Mouse (Mus musculus) cerebellum, adult 11 months (tissue): ENCODE measurements around the gene Tbc1d22a.

Experiments used
- DNase-seq: peaks from one replicate; pipeline ENCODE4 v3.0.0; 2022

The Tbc1d22a gene

DNA sequence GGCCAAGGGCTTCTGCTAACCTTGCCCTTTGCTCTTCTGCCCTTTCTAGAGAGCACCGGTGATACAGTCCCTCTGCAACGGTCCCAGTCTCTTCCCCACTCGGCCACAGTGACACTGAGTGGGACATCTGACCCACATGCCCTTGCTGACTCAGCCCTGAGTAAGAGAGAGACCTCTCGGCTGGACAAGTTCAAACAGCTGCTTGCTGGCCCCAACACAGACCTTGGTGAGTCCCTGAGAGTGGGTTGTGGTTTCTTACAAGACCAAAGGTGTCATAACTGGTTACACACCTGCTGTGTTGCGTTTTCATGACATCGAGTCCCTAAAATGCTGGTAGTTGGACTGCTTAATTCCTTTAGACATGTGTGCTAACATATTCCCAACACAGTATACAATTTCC, 24.8 kb downstream of the Tbc1d22a start:
- no peak for DNase-seq

GRCm38 (mm10) chr15:86239801-86240200, 25.5 kb downstream of the Tbc1d22a start:
- peak; percentile 75 for DNase-seq

- peak; percentile 75 for DNase-seq
Observed at GRCm38 (mm10) chr15:86243708-86244107, 29.4 kb downstream of the Tbc1d22a start.

GRCm38 (mm10) chr15:86244380-86244779, 30.1 kb downstream of the Tbc1d22a start:
- no peak for DNase-seq

- peak; percentile 44 for DNase-seq
Observed at GRCm38 (mm10) chr15:86250269-86250668, 36.0 kb downstream of the Tbc1d22a start.

- DNase-seq, result no peak
Observed at GRCm38 (mm10) chr15:86252130-86252529, 37.9 kb downstream of the Tbc1d22a start.

GRCm38 (mm10) chr15:86252684-86253083, 38.4 kb downstream of the Tbc1d22a start:
- DNase-seq, result no peak

DNA sequence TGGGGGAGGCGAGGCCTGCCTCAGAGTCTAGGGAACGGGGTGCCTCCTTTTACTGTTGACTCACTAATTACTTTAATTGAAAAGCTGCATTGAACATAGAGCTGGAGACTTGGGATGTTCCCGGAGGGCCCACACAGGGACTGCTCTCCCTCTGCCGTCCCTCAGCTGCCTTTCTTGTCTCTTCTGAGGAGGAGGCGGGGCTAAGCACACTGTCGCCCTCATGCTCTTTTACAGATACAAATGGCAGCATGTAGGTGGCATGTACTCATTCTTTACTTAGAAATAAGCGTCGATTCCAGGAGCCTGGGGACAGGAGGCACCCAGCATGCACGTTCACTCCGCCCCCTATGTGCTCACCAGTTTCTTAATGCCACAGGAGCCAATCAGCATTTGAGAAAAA, 39.2 kb downstream of the Tbc1d22a start:
- DNase-seq, result no peak

DNA sequence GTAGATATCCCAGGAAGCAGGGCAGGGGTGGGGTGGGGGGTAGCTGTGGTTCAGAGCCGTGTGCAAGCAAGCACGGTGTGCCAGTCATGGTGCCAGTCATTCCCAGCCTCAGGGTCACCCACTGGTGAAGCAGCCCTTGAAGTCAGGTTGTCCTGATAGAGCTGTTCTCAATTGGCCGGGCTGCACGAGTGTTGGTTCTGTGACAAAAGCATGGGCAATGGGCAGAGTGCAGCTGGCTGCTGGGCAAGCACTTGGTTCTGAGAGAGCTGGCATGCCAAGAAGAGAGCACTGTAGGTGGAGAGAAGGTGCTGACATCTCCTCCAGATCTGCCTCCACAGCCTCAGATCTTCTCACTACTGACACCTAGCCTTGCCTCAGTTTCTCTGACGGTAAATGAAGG, 41.9 kb downstream of the Tbc1d22a start:
- no peak for DNase-seq

- no peak for DNase-seq
Observed at GRCm38 (mm10) chr15:86256728-86257179, 42.5 kb downstream of the Tbc1d22a start.

DNA sequence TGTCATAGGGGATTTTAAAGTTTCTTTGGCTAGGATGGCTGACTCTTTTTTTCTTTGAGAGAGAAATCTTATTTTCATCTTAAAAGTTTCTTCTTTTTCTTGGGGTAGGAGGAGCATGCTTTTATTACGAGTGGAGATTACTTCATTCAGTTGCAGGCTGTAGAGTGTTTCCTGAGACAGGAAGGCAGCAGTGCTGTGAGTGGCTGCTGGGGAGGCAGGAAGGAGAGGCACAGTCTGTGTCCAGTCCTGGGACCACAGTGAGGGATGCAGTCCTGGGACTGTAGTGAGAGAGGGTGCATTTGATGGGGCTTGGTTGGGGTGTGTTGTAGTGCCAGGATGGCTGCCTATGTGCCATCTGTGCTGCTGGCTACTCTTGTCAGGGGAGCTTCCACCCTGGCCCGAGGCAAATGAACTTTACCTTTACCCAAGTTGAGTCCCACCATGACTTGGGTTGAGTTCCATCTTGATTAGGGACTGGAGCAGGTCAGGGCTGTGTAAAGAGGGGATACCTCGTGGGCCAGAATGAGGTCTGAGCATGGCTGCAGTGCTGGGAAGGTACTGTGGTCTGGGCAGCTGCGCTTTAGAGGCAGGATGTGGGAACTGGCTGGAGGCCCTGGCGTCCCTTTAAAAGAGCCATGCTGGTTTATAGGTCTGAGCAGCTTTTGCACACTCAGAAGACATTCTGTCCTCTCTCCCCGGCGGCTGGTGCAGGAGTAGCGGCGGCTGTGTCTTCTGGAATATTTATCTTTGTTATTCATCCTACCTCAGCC, 43.8 kb downstream of the Tbc1d22a start:
- DNase-seq, result no peak

DNA sequence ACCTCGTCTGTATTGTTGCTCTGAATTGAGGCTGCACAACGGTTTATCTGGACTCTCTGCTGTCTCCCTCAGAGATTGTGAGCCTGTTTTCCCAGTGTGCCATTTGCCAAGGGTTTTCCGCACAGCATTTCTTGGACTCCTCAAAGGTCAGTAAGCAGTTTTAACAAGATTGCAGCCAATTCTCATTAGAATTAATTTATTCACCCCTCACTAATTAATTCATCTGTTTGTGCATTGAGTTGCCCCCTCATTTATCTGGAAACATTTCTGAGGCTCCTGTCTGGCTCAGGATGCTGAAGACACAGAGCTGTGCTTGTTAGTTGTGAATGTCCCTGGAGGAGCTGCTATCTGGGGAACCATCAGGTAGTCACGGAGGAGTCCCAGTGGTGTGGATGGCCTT, 45.0 kb downstream of the Tbc1d22a start:
- DNase-seq, result no peak

- DNase-seq, result no peak
Observed at GRCm38 (mm10) chr15:86260111-86260510, 45.9 kb downstream of the Tbc1d22a start.

DNA sequence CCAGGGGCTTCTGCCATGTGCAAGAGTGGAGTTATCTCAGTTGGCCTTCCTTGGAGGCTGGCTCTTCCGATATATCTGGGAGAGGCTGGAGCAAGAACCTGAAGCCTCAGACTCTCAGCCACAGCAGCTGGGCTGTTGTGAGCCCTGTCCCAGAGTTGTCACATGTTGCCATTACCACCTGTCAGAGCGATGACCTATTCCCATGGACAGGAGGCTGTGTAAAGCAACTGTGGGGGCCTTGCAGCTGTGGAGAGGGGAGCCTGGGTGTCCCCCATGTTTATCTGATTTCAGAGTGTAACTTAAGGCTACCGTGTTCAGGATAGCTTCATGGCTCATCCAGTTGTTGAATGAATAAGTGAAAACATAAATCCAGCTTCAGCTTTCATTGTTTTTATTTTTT, 50.1 kb downstream of the Tbc1d22a start:
- DNase-seq, result no peak

DNA sequence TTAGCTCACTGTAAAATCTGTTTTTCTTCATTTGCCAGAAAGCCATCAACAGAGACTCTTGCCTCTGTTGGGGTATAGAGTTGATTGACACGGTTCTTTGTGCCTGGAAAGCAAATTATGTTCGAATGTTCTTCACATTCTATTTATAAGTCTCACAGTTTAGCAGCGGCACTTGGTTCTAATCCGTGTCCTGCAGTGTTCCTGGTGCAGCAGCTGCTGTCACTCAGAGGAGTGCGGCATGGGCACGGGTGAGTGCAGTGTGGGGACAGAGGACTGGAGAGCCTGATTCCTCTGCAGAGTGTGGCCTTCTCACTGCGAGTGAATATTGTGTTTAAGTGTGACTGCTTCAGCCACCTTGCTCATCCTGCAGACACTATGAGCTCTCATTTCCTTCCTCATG, 50.5 kb downstream of the Tbc1d22a start:
- DNase-seq, result no peak

DNA sequence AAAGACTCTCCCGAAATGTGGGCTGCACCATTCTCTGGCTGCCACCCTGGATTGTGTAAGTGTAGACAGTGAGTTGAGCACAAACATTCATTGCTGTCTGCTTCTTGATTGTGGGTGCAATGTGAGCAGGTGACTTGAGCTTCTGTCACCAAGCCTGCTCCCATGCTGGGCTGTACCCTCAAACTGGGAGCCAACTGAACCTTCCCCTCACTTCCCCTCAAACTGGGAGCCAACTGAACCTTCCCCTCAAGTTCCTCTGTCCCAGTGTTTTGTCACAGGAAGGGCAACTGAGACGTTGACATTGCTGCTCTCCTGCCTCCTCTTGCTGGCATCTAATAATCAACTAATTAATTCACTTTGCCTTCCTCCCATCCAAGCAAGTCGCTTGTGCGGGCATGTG, 52.7 kb downstream of the Tbc1d22a start:
- no peak for DNase-seq

- DNase-seq, result peak; percentile 33
Observed at GRCm38 (mm10) chr15:86268526-86268925, 54.3 kb downstream of the Tbc1d22a start.

DNA sequence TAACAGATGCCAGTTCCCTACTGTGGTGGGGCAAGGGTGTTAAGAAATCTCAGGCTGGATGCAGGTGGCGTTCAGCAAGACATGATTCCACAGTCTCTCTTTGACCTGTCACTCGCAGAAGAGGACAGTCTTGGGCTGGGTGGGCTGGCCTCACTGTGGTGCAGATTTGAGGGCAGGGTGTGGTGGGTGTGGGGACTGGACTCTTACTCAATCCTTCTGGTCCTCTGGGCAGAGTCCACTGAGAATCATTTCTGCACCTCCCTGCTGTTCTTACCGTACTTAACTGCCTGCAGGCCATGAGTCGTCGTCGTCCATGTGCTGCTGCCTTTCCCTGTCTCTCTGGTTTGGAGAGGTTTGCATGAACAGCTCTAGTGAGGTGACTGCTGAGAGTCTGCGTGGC, 61.5 kb downstream of the Tbc1d22a start:
- no peak for DNase-seq

GRCm38 (mm10) chr15:86276538-86277264, 62.4 kb downstream of the Tbc1d22a start:
- DNase-seq, result no peak

- DNase-seq, result no peak
Observed at GRCm38 (mm10) chr15:86277428-86277827, 63.2 kb downstream of the Tbc1d22a start.

GRCm38 (mm10) chr15:86279059-86279974, 65.1 kb downstream of the Tbc1d22a start:
- DNase-seq, result no peak

DNA sequence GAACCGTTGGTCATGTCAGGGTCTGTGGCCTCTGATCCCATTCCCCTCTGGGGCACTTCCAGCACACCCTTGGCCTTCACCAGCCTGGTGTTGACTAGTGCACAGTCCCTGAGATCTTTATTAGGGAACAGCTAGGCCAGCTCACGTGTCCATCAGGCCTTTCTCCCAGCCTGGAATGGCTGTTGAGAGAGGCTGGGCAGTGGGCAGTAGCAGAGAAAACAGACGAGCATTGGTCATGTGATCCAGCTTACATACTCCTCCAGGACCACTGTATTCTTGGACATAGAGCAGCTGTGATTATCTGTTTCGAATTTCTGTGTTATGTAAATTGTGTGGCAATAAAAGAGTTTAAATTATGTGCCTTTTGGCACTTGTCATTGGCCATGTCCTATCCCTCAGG, 65.9 kb downstream of the Tbc1d22a start:
- DNase-seq, result no peak

DNA sequence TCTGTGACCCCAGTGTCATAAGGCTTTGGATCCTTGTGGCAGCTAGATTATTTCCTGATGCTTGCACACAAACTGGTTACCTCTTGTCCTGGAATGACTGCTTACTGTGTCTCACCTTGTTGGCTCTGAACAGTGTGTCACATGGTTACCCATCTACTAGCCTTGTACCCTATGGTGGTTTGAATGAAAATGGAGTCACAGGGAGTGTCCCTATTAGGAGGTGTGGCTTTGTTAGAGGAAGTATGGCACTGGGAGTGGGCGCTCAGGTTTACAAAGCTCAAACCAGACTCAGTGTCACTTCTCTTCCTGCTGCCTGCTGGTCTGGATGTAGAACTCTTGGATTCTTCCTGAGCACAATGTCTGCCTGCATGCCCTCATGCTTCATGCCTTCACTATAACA, 69.0 kb downstream of the Tbc1d22a start:
- no peak for DNase-seq
